Mouse (Mus musculus) midbrain, embryonic 14.5 days (tissue): Measurements from ENCODE around the gene Fam198b. TPM values are rescaled to one million over a fixed set of nuclear protein-coding genes. Genes with fewer than 3 reads are reported as not detected.

ENCODE experiments used
- ATAC-seq: fragments of 200-750 bp; cut with Nextera tagmentation; 2 replicates; pipeline ENCODE4 v1.8.0; 2017; ENCODE audit warnings: moderate number of reproducible peaks, moderate library complexity; ENCODE audit not compliant: low FRiP score, low TSS enrichment
- DNase-seq: peaks from one replicate; pipeline ENCODE4 v3.0.0-alpha.2; 2015
- H3K27ac ChIP-seq: fragments of 300-500 bp; sonication (generic); replicated peaks from 2 replicates; pipeline ENCODE4 v1.5.1; 2014; ENCODE audit warnings: mild to moderate bottlenecking, low read depth, low read length, moderate library complexity
- H3K27me3 ChIP-seq: fragments of 300-500 bp; sonication (generic); 2 replicates; pipeline ENCODE4 v1.6.1; 2014; ENCODE audit warnings: low read length, control low read depth, mixed read lengths; ENCODE audit not compliant: control insufficient read depth, insufficient read depth
- H3K36me3 ChIP-seq: fragments of 300-500 bp; sonication (generic); 2 replicates; pipeline ENCODE4 v1.6.1; 2014; ENCODE audit warnings: low read length, control low read depth; ENCODE audit not compliant: control insufficient read depth, insufficient read depth
- H3K4me1 ChIP-seq: fragments of 300-500 bp; sonication (generic); 2 replicates; pipeline ENCODE4 v1.6.1; 2014; ENCODE audit warnings: mild to moderate bottlenecking, antibody characterized with exemption, low read length, control low read depth; ENCODE audit not compliant: control insufficient read depth, insufficient read depth
- H3K4me2 ChIP-seq: fragments of 300-500 bp; sonication (generic); 2 replicates; pipeline ENCODE4 v1.6.1; 2014; ENCODE audit warnings: mild to moderate bottlenecking, low read length, moderate library complexity
- H3K4me3 ChIP-seq: fragments of 300-500 bp; sonication (generic); replicated peaks from 2 replicates; pipeline ENCODE4 v1.5.1; 2014; ENCODE audit warnings: low read depth, low read length
- H3K9ac ChIP-seq: fragments of 300-500 bp; sonication (generic); replicated peaks from 2 replicates; pipeline ENCODE4 v1.6.1; 2014; ENCODE audit warnings: mild to moderate bottlenecking, low read length, moderate library complexity
- H3K9me3 ChIP-seq: fragments of 300-500 bp; sonication (generic); 2 replicates; pipeline ENCODE4 v1.6.1; 2016; ENCODE audit warnings: low read length, control low read depth, mixed read lengths; ENCODE audit not compliant: control insufficient read depth
- WGBS: fragments of 180-500 bp; shearing (Covaris S2); extraction: QIAGEN DNeasy Blood & Tissue Kit; methylation state at CpG from one replicate; pipeline ENCODE4 v1.1.7; 2014; 5-methylcytosine and 5-hydroxymethylcytosine counted together
- polyA plus RNA-seq: library from polyadenylated mRNA; unstranded; fragments of >200 nt; fragmentation: Nextera tagmentation; extraction: Ambion mirVana; gene quantifications from 2 replicates; pipeline ENCODE4 v1.2.1, GENCODE M21; 2014

Gene Fam198b
- polyA plus RNA-seq, 1 experiment from 2014 or later: 0.72 TPM

GRCm38 (mm10) chr3:79947736-79948135 lies 63.4 kb downstream of the Fam198b start:
- H3K9me3 ChIP-seq: no peaks in the 10 kb centered on the region
- WGBS: 80% methylated on average over 1 of the region's 1 CpGs
- no peak for ATAC-seq
- H3K9ac ChIP-seq: no peak overlapping the region
- no peaks in the 10 kb centered on the region for H3K36me3 ChIP-seq
- no peak overlapping the region for H3K27ac ChIP-seq
- no peak overlapping the region for H3K4me2 ChIP-seq
- H3K4me1 ChIP-seq: no peaks in the 10 kb centered on the region
- no peak for DNase-seq
- no peak overlapping the region for H3K4me3 ChIP-seq
- H3K27me3 ChIP-seq: no peaks in the 10 kb centered on the region

GRCm38 (mm10) chr3:79948151-79948550 lies 63.8 kb downstream of the Fam198b start:
- Histone ChIP-seq H3K4me3 (no peak overlapping the region), H3K27me3 (no peaks in the 10 kb centered on the region), H3K27ac (no peak overlapping the region), H3K9ac (no peak overlapping the region), H3K4me1 (no peaks in the 10 kb centered on the region), H3K4me2 (no peak overlapping the region), H3K36me3 (no peaks in the 10 kb centered on the region), H3K9me3 (no peaks in the 10 kb centered on the region)
- no peak for DNase-seq
- no peak for ATAC-seq
- WGBS: 84% methylated on average over 2 of the region's 2 CpGs

DNA sequence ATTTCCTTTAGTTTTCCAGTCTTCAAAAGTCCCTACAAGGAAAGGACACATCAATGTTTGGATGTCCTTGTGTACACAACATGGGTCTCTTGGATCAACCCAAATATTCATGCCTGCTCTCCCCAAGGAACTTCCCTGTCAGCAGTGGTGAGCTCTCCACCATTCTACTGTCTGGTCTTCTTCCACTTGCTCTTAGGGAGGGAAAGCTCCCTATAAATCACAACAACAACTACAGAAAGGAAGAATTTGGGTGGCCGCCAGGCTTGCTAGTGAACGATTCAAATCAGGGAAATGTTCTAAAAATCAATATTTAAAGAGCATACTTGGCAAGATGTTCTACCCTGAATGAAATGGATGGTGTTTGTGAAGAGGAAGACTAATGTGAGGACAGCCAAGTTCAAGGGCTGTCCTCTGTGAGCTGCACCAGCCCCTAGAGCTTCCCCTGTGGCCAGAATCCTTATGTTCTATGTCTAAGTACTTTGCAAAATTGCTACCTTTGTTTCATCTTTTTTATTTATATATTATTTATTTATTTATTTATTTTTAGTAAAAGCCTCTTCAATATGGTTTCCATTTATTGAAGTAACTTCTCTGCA lies 68.9 kb downstream of the Fam198b start:
- Histone ChIP-seq H3K27ac (no peak overlapping the region), H3K36me3 (no peaks in the 10 kb centered on the region), H3K9me3 (no peaks in the 10 kb centered on the region), H3K4me3 (no peak overlapping the region), H3K4me2 (no peak overlapping the region), H3K27me3 (no peaks in the 10 kb centered on the region), H3K9ac (no peak overlapping the region), H3K4me1 (no peaks in the 10 kb centered on the region)
- ATAC-seq (no peak), DNase-seq (no peak)
- WGBS: 91% methylated on average over 2 of the region's 2 CpGs

- Histone ChIP-seq H3K9ac (no peak overlapping the region), H3K9me3 (no peaks in the 10 kb centered on the region), H3K4me3 (no peak overlapping the region), H3K27ac (no peak overlapping the region), H3K36me3 (no peaks in the 10 kb centered on the region), H3K4me2 (no peak overlapping the region), H3K4me1 (no peaks in the 10 kb centered on the region), H3K27me3 (no peaks in the 10 kb centered on the region)
- DNase-seq: no peak
- WGBS: 93% methylated on average over 3 of the region's 3 CpGs
- no peak for ATAC-seq
Observed at GRCm38 (mm10) chr3:79955262-79955661, 70.9 kb downstream of the Fam198b start.

- DNase-seq (no peak), ATAC-seq (no peak)
- no peaks in the 10 kb centered on the region for H3K36me3 ChIP-seq
- no peak overlapping the region for H3K4me2 ChIP-seq
- no peak overlapping the region for H3K27ac ChIP-seq
- no peaks in the 10 kb centered on the region for H3K27me3 ChIP-seq
- no peaks in the 10 kb centered on the region for H3K9me3 ChIP-seq
- no peak overlapping the region for H3K4me3 ChIP-seq
- H3K9ac ChIP-seq: no peak overlapping the region
- H3K4me1 ChIP-seq: no peaks in the 10 kb centered on the region
Observed at GRCm38 (mm10) chr3:79956792-79957191, 72.5 kb downstream of the Fam198b start.

DNA sequence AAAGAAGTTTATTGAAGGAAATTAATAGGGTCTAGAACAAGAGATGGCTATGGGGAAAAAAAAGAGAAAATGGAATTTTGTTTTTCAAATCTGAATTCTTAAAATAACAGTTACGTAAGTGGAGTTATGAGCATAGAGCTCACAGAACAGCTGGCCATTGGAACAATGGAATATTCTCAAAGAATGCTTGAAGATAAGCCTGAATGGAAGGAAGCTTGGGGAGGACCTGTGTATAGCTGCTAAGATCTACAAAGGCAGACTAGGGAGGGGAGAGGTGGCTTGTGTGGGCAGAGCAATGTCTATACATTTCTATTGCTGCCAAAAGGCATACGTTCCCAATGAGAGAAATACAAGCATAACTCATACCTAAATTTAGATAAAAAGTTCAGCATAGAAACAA lies 73.4 kb downstream of the Fam198b start:
- WGBS: 94% methylated on average over 2 of the region's 2 CpGs
- ATAC-seq (no peak), DNase-seq (no peak)
- Histone ChIP-seq H3K9me3 (no peaks in the 10 kb centered on the region), H3K4me1 (no peaks in the 10 kb centered on the region), H3K36me3 (no peaks in the 10 kb centered on the region), H3K4me2 (no peak overlapping the region), H3K27me3 (no peaks in the 10 kb centered on the region), H3K9ac (no peak overlapping the region), H3K4me3 (no peak overlapping the region), H3K27ac (no peak overlapping the region)

GRCm38 (mm10) chr3:79966709-79967108 lies 82.4 kb downstream of the Fam198b start:
- Histone ChIP-seq H3K36me3 (no peaks in the 10 kb centered on the region), H3K27me3 (no peaks in the 10 kb centered on the region), H3K9ac (no peak overlapping the region), H3K4me1 (no peaks in the 10 kb centered on the region), H3K9me3 (no peaks in the 10 kb centered on the region), H3K27ac (no peak overlapping the region), H3K4me3 (no peak overlapping the region), H3K4me2 (no peak overlapping the region)
- DNase-seq (no peak), ATAC-seq (no peak)
- WGBS: 86% methylated on average over 4 of the region's 4 CpGs

- Histone ChIP-seq H3K27me3 (no peaks in the 10 kb centered on the region), H3K4me3 (no peak overlapping the region), H3K4me1 (no peaks in the 10 kb centered on the region), H3K36me3 (no peaks in the 10 kb centered on the region), H3K4me2 (no peak overlapping the region), H3K27ac (no peak overlapping the region), H3K9ac (no peak overlapping the region), H3K9me3 (no peaks in the 10 kb centered on the region)
- ATAC-seq (no peak), DNase-seq (no peak)
- WGBS: 86% methylated on average over 1 of the region's 1 CpGs
Observed at GRCm38 (mm10) chr3:79967346-79967745, 83.0 kb downstream of the Fam198b start.

- Histone ChIP-seq H3K4me3 (no peak overlapping the region), H3K36me3 (no peaks in the 10 kb centered on the region), H3K27ac (no peak overlapping the region), H3K4me1 (no peaks in the 10 kb centered on the region), H3K4me2 (no peak overlapping the region), H3K9me3 (no peaks in the 10 kb centered on the region), H3K9ac (no peak overlapping the region), H3K27me3 (no peaks in the 10 kb centered on the region)
- DNase-seq (no peak), ATAC-seq (no peak)
- 84% methylated on average over 2 of the region's 2 CpGs for WGBS
Observed at GRCm38 (mm10) chr3:79968426-79968825, 84.1 kb downstream of the Fam198b start.
